Mouse (Mus musculus): ENCODE data around the gene Vmn2r21.
"Not testable (repeated sequence)": the region's sequence is repeated elsewhere in the genome, so short reads cannot be mapped to it uniquely, and the experiment has no call there.

The Vmn2r21 gene

GRCm38 (mm10) chr6:123533306-123533705, at the start of gene Vmn2r21:
Gene Vmn2r21, minus strand, starts transcription at chr6:123533406.
- not testable (repeated sequence) for DNase-seq (ENCODE audit: low spot score in 2 of 2)

- DNase-seq (ENCODE audit: low spot score in 2 of 2) = not testable (repeated sequence)
Observed at GRCm38 (mm10) chr6:123574698-123575097, 41.5 kb upstream of the Vmn2r21 start.

- DNase-seq (ENCODE audit: low spot score in 2 of 2) = not testable (repeated sequence)
Observed at GRCm38 (mm10) chr6:123539755-123540154, 6.5 kb upstream of the Vmn2r21 start.

GRCm38 (mm10) chr6:123522263-123523011, 10.8 kb downstream of the Vmn2r21 start:
- not testable (repeated sequence) for DNase-seq (ENCODE audit: low spot score in 2 of 2)

GRCm38 (mm10) chr6:123473045-123473444, 60.2 kb downstream of the Vmn2r21 start:
- DNase-seq (ENCODE audit: low spot score in 2 of 2) = not testable (repeated sequence)

GRCm38 (mm10) chr6:123472458-123472987, 60.7 kb downstream of the Vmn2r21 start:
- not testable (repeated sequence) for DNase-seq (ENCODE audit: low spot score in 2 of 2)

- DNase-seq (ENCODE audit: low spot score in 2 of 2) = not testable (repeated sequence)
Observed at GRCm38 (mm10) chr6:123468651-123469050, 64.6 kb downstream of the Vmn2r21 start.
